ENCODE assay signal across 16 mouse cellular contexts in the genomic region with DNA sequence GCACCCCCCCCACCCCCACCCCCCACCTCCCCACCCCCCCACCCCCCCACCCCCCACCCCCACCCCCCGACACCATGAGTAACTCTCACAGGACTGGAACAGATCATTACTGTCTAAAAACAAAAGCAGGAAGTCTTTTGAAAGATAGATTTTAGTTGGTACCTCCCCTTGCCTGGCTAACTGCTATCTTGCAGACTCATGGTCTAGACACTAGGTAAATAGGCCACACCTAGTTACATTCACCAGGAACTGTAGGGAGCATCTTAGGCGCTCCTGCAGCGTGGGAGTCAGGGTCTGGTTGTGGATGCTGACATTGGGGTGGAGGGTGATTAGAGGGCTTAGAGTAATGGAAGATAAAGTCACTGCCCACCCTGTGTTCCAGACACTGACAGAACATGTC.
"Had no signal": no experiment of that assay in that cellular context is flagged by ENCODE, and none has a peak within 500 bp of the region (broad histone marks: within the 10 kb centered on the region; RNA-seq: fewer than 3 reads in every experiment).

No protein-coding gene starts in this region.

- H3K4me3 ChIP-seq: limb, embryonic 13.5 days; megakaryocyte, embryonic 14.5 days; midbrain, embryonic 13.5 days; neural tube, embryonic 15.5 days had no signal

- DNase-seq: kidney, adult 2 months; kidney, postnatal 10 days; kidney, postnatal 4 days; layer of hippocampus, postnatal 36 days; left cerebral cortex, postnatal 4 days; lung, adult 18-20 months; lung, postnatal 36 days; right cerebral cortex, adult 18-20 months; thymus, adult 2 months; thymus, postnatal 25 days had no signal

- H3K4me1 ChIP-seq: limb, embryonic 13.5 days had no signal

- ATAC-seq: inflammation-experienced regulatory T-cells, adult 6 months; midbrain, embryonic 13.5 days had no signal

- H3K4me2 ChIP-seq: limb, embryonic 13.5 days; midbrain, embryonic 13.5 days; neural tube, embryonic 15.5 days had no signal

- H3K9ac ChIP-seq: limb, embryonic 13.5 days; liver, embryonic 14.5 days; midbrain, embryonic 13.5 days; neural tube, embryonic 15.5 days had no signal

- H3K27me3 ChIP-seq: limb, embryonic 13.5 days; midbrain, embryonic 13.5 days; neural tube, embryonic 15.5 days had no signal

- H3K27ac ChIP-seq: limb, embryonic 13.5 days; liver, embryonic 14.5 days; midbrain, embryonic 13.5 days; neural tube, embryonic 15.5 days had no signal

- H3K36me3 ChIP-seq: limb, embryonic 13.5 days; midbrain, embryonic 13.5 days; neural tube, embryonic 15.5 days had no signal

- H3K9me3 ChIP-seq: limb, embryonic 13.5 days; midbrain, embryonic 13.5 days; neural tube, embryonic 15.5 days had no signal
